Mouse (Mus musculus) embryo, embryonic 11.5 days (tissue): Measurements from ENCODE around the gene Tax1bp1.

Experiments used
- DNase-seq: peaks from one replicate; pipeline ENCODE4 v3.0.0-alpha.2; 2012; ENCODE audit warnings: low read depth, low spot score

The Tax1bp1 gene

DNA sequence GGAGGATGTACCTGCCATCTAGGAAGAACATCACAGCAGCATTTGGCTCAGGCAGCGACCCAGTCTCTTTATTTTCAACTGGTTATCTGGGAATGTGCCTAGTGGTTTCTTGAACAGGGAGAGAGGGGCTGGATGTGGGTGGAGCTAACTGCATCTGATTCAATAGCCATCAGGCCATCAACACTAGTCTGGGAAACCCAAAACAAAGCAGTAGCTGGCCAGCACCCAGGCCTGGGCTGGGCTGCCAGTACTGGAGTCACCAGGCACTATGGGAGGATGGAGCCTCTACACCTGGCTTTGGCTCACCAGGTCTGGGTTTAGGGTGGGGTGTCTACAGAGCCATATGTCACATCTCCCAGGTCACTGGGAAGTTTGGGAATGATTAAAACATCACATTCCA is 83.2 kb downstream of the Tax1bp1 start:
- DNase-seq: no peak

DNA sequence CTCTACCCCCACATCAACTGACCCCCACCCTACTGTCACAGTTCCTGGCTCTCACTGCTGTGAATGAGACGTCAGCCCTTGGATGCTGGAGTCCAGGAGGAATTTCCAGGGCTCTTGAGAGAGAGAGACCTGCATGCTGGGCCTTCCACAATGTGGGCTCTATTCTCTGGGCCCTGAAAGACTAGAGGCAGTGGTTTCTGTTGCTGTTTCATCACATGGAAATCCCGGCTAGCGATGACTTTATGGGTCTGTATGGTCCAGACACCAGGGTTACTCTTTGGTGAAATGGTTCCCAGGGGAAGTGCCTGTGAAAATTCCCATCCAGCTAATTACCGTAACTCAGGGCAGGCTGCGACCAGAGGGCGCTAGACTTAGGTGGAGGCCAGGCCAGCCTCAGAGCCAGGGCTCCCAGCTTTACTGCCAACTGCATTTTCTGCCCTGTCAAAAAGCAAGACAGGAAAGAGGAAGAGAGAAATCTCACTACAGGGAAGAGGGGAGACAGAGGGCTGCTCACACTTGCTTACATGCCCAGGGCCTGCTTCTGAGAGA is 83.8 kb downstream of the Tax1bp1 start:
- DNase-seq: no peak

DNA sequence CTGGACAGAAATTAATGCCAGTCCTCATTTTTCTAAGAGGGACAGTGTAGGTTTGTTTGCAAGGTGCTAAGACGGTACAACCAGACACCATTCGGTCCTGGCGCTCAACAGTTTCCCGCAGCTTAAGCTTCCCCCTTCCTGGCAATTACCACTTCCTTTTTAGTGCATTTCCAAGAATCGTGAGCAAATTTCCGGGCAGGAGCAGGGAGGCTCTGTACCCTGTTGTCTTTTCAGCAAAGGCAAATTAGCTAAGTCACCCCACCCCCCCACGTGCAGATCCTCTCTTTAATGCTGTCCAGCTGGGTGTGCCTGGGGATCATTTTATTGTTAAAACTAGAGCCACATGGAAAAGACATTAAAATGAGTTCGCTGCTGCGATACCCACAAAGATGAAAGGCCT is 88.7 kb downstream of the Tax1bp1 start:
- no peak for DNase-seq

DNA sequence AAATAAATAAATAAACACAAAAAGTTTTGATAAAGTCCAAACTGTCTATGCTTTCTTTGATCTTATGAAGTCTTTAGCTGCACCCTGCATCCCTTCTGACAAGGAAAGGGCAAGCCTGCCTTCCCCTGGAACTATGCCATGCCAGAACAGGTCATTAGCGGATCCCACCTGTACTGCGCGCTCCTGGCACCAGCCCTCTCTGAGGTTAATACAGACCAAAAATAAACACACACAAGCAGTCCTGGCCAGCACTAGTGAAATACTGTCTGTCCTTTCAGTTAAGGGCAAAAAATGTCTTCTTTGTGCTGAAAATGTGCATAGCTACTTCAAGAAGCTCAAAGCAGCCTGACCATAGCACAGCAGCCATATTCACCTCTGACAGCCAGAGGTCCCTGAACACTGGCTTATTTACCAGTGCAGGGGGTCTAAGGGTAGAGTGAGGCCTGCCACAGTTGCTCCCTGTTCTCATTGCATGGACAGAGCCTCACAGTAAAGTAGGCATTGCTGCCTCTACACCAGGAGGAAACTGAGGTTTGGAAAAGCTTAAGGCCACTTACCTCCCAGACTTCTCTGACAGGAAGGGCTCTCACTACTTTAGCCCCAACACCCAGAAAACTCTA is 91.8 kb downstream of the Tax1bp1 start:
- DNase-seq: no peak
